Mouse (Mus musculus): ENCODE data around the gene Ank2. TPM values are rescaled to one million over a fixed set of nuclear protein-coding genes. Genes with fewer than 3 reads are reported as not detected.
A peak's percentile ranks its signal among the peaks of the same experiment; 100 is the strongest.

Ank2 gene
- polyA plus RNA-seq, 1 experiment from 2014 or later, result 204 TPM

DNA sequence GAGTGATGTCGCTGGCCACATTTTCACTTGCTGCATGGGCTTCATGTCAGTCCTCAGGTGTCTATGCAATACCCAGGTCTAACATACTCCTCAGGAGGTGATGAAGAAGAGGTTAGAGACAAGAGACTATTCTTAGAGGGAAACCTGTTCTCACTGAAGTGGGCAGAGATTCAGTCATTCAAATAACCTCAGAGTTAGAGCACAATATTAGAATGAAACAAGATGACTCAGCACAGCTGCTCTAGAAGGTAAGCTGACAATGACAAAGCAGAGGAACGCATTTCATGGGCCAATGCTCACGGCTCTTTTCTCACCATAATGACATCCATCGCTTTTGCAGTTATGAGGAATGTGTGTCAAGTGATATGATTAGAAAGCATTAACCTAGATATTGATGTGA is 475.2 kb downstream of the Ank2 start:
- WGBS, result 88% methylated on average over 4 of the region's 4 CpGs

DNA sequence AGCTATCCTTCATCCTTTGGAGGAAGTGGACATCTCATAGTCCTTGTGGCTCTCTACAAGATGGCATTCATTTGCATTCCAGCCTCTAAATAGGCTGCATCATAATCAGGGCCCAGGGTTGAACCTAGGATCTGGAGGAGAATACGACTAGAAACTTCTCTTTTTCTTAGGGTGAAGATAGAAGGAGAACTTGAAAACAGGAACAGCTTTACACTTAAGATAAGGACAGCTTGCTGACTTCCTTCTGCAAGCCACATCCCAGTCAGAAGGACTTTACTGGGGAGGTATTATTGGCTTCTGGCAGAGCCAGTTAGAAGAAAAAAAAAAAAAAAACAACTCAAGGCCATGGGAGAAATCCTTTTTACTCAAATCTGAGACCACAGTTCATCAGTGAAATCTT is 479.0 kb downstream of the Ank2 start:
- no peak overlapping the region for H3K9ac ChIP-seq
- H3K4me2 ChIP-seq (replicated peaks), result no peak overlapping the region
- H3K27ac ChIP-seq, result no peak overlapping the region
- ATAC-seq (ENCODE audit: low FRiP score), result no peak
- H3K9me3 ChIP-seq (ENCODE audit: control insufficient read depth, low read length), result no peaks in the 10 kb centered on the region
- H3K36me3 ChIP-seq (replicated peaks; ENCODE audit: control insufficient read depth, insufficient read depth), result peaks cover 59% of the 10 kb centered on the region
- no peaks in the 10 kb centered on the region for H3K4me1 ChIP-seq (replicated peaks; ENCODE audit: control insufficient read depth, insufficient read depth, low read length)
- DNase-seq (ENCODE audit: low spot score), result no peak
- H3K4me3 ChIP-seq (replicated peaks; ENCODE audit: low read length), result no peak overlapping the region
- WGBS, result 84% methylated on average over 1 of the region's 1 CpGs
- no peaks in the 10 kb centered on the region for H3K27me3 ChIP-seq (ENCODE audit: control insufficient read depth, insufficient read depth, low read length)

More for the DNA sequence above, 475.2 kb downstream of the Ank2 start:
- ATAC-seq (ENCODE audit: low FRiP score), result no peak
- Histone ChIP-seq H3K9me3 (ENCODE audit: control insufficient read depth, low read length) (no peaks in the 10 kb centered on the region), H3K4me2 (replicated peaks) (no peak overlapping the region), H3K27ac (no peak overlapping the region), H3K36me3 (replicated peaks; ENCODE audit: control insufficient read depth, insufficient read depth) (peaks cover 67% of the 10 kb centered on the region), H3K27me3 (ENCODE audit: control insufficient read depth, insufficient read depth, low read length) (no peaks in the 10 kb centered on the region), H3K4me1 (replicated peaks; ENCODE audit: control insufficient read depth, insufficient read depth, low read length) (no peaks in the 10 kb centered on the region), H3K4me3 (replicated peaks; ENCODE audit: low read length) (no peak overlapping the region), H3K9ac (no peak overlapping the region)
- no peak for DNase-seq (ENCODE audit: low spot score)

DNA sequence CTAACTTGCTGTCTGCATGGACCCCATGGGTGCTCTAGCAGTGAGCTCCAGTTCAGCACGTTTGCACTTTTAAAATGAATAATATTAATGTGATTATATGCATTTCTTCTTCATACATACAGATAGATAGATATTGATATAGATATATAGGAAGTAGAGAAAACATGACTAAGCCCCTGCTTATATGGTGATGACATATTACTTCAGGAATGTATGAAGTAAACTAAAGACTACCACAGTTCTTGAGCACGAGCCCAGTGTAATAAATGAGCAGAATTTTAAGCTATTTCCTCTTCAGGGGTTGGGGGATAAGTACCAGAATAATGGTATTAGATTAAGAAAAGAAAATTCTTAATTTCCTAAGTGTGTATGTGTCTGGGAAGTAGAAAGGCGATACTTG is 479.4 kb downstream of the Ank2 start:
- Histone ChIP-seq H3K27ac (no peak overlapping the region), H3K36me3 (replicated peaks; ENCODE audit: control insufficient read depth, insufficient read depth) (peaks cover 60% of the 10 kb centered on the region), H3K4me2 (replicated peaks) (no peak overlapping the region), H3K9ac (no peak overlapping the region), H3K27me3 (ENCODE audit: control insufficient read depth, insufficient read depth, low read length) (no peaks in the 10 kb centered on the region), H3K4me1 (replicated peaks; ENCODE audit: control insufficient read depth, insufficient read depth, low read length) (no peaks in the 10 kb centered on the region), H3K9me3 (ENCODE audit: control insufficient read depth, low read length) (no peaks in the 10 kb centered on the region), H3K4me3 (replicated peaks; ENCODE audit: low read length) (no peak overlapping the region)
- DNase-seq (ENCODE audit: low spot score) (no peak), ATAC-seq (ENCODE audit: low FRiP score) (no peak)
- 86% methylated on average over 3 of the region's 3 CpGs for WGBS

DNA sequence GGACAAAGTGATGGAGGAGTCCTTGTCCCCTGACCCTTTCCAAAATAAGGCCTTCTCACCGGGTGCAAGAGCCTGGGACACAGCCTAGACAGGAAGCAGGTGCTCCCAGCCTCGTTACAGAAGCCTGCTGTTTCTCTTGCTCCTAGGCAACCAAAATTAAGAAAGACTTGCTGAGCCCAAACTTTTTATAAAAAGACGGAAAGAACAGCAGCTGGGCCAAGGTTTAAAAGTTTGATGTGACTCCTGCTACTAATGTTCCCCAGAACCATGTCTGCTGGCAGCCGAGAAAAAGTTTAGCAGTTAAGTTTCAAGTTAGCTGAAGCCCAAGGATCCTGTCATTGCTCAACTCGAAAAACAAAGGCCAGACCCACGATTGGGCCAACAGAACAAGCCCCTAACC is 480.0 kb downstream of the Ank2 start:
- H3K4me2 ChIP-seq (replicated peaks), result no peak overlapping the region
- H3K27me3 ChIP-seq (ENCODE audit: control insufficient read depth, insufficient read depth, low read length), result no peaks in the 10 kb centered on the region
- DNase-seq (ENCODE audit: low spot score) (no peak), ATAC-seq (ENCODE audit: low FRiP score) (no peak)
- WGBS, result 46% methylated on average over 6 of the region's 6 CpGs
- no peak overlapping the region for H3K27ac ChIP-seq
- no peaks in the 10 kb centered on the region for H3K4me1 ChIP-seq (replicated peaks; ENCODE audit: control insufficient read depth, insufficient read depth, low read length)
- no peak overlapping the region for H3K4me3 ChIP-seq (replicated peaks; ENCODE audit: low read length)
- H3K36me3 ChIP-seq (replicated peaks; ENCODE audit: control insufficient read depth, insufficient read depth), result peaks cover 63% of the 10 kb centered on the region
- H3K9me3 ChIP-seq (ENCODE audit: control insufficient read depth, low read length), result no peaks in the 10 kb centered on the region
- no peak overlapping the region for H3K9ac ChIP-seq

DNA sequence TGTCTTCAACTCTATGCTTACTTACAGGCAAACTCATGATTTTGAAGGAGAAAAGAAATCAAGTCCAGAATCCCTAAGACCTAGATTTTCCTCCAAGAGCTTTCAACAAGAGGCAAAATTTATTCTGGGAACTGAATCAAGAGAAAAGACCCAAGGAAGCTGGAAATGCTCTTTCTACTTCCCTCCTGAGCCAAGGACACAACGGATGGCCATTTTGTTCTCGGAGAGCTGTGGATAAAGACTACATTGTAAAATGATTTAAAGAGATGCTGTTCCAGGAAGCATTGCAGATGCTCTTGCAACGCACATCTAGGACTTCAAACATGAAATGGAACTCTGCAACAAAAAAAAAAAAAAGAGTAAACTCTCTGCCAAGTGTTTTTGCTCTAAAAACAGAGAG is 481.6 kb downstream of the Ank2 start:
- H3K27ac ChIP-seq, result no peak overlapping the region
- 88% methylated on average over 3 of the region's 3 CpGs for WGBS
- DNase-seq (ENCODE audit: low spot score), result no peak

DNA sequence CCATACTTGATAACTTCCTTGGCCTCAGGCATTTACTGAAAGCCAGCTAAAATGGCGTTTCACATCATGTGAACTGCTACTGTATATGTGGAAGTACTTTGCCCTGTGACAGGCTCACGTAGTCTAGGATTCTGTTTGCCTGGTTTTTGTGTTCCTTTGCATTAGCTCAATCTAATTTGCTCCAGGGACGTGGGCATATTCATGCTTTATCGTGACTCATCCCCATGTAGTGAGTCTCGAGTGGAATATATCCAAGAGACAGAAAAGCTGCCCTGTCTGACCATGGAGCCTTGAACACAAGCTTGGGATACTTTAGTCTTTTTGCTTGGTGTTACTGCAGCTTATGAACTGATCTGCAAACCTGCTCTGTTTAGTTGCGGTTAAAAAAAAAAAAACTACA is 483.6 kb downstream of the Ank2 start:
- Histone ChIP-seq H3K27ac (no peak overlapping the region), H3K4me3 (replicated peaks; ENCODE audit: low read length) (no peak overlapping the region), H3K9me3 (ENCODE audit: control insufficient read depth, low read length) (no peaks in the 10 kb centered on the region), H3K36me3 (replicated peaks; ENCODE audit: control insufficient read depth, insufficient read depth) (peaks cover 60% of the 10 kb centered on the region), H3K4me1 (replicated peaks; ENCODE audit: control insufficient read depth, insufficient read depth, low read length) (no peaks in the 10 kb centered on the region), H3K9ac (no peak overlapping the region), H3K4me2 (replicated peaks) (no peak overlapping the region), H3K27me3 (ENCODE audit: control insufficient read depth, insufficient read depth, low read length) (no peaks in the 10 kb centered on the region)
- no peak for ATAC-seq (ENCODE audit: low FRiP score)
- DNase-seq (ENCODE audit: low spot score), result no peak
- WGBS, result 92% methylated on average over 6 of the region's 6 CpGs

More for the DNA sequence above, 481.6 kb downstream of the Ank2 start:
- Histone ChIP-seq H3K4me2 (replicated peaks) (no peak overlapping the region), H3K4me1 (replicated peaks; ENCODE audit: control insufficient read depth, insufficient read depth, low read length) (no peaks in the 10 kb centered on the region), H3K9ac (no peak overlapping the region), H3K36me3 (replicated peaks; ENCODE audit: control insufficient read depth, insufficient read depth) (peaks cover 61% of the 10 kb centered on the region), H3K27me3 (ENCODE audit: control insufficient read depth, insufficient read depth, low read length) (no peaks in the 10 kb centered on the region), H3K4me3 (replicated peaks; ENCODE audit: low read length) (no peak overlapping the region), H3K9me3 (ENCODE audit: control insufficient read depth, low read length) (no peaks in the 10 kb centered on the region)
- no peak for ATAC-seq (ENCODE audit: low FRiP score)

DNA sequence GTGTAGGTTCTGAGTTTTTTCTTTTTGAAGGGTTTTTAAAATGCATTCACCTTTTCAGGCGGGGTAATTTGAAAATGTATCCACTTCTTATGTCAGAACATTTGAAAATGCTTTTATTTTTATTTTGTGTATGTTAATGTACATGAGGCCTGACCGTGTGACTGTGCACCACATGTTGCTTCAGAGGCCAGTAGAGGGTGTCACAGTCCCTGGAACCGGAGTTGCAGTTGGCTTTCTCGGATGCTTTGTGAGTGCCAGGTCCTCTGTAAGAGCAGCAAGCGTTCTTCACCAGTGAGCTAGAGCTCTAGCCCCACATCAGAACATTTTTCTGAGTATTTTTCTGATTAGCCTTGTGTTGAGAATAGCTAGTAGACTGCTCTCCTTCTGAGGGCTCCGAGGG is 484.0 kb downstream of the Ank2 start:
- ATAC-seq (ENCODE audit: low FRiP score) (no peak), DNase-seq (ENCODE audit: low spot score) (no peak)
- H3K36me3 ChIP-seq (replicated peaks; ENCODE audit: control insufficient read depth, insufficient read depth), result peaks cover 62% of the 10 kb centered on the region
- no peaks in the 10 kb centered on the region for H3K9me3 ChIP-seq (ENCODE audit: control insufficient read depth, low read length)
- 86% methylated on average over 6 of the region's 6 CpGs for WGBS
- no peak overlapping the region for H3K9ac ChIP-seq
- no peak overlapping the region for H3K4me3 ChIP-seq (replicated peaks; ENCODE audit: low read length)
- H3K4me2 ChIP-seq (replicated peaks), result no peak overlapping the region
- H3K27ac ChIP-seq, result no peak overlapping the region
- H3K27me3 ChIP-seq (ENCODE audit: control insufficient read depth, insufficient read depth, low read length), result no peaks in the 10 kb centered on the region
- no peaks in the 10 kb centered on the region for H3K4me1 ChIP-seq (replicated peaks; ENCODE audit: control insufficient read depth, insufficient read depth, low read length)

DNA sequence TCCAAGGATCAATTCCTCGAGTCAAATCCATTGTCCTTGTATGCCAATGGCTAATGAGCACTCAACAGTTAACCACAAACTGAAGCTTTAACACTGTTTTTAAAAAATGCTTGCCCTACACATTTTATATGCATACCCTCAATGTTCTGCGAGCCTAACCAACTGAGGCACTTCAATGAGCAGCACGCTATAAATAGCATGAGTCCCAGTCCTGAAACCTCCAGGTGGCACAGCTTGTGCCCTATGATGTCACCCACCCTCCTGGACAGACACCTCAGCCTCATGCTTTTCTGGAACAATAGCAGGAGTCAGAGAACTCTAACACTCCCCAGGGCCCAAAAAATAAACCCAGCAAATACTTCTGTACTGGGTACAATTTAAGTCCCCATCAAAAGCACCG is 485.2 kb downstream of the Ank2 start:
- DNase-seq (ENCODE audit: low spot score) (no peak), ATAC-seq (ENCODE audit: low FRiP score) (no peak)
- no peak overlapping the region for H3K9ac ChIP-seq
- no peak overlapping the region for H3K4me2 ChIP-seq (replicated peaks)
- H3K4me3 ChIP-seq (replicated peaks; ENCODE audit: low read length), result no peak overlapping the region
- no peaks in the 10 kb centered on the region for H3K27me3 ChIP-seq (ENCODE audit: control insufficient read depth, insufficient read depth, low read length)
- H3K27ac ChIP-seq, result no peak overlapping the region
- WGBS, result 80% methylated on average over 4 of the region's 4 CpGs
- H3K9me3 ChIP-seq (ENCODE audit: control insufficient read depth, low read length), result no peaks in the 10 kb centered on the region
- peaks cover 74% of the 10 kb centered on the region for H3K36me3 ChIP-seq (replicated peaks; ENCODE audit: control insufficient read depth, insufficient read depth)
- no peaks in the 10 kb centered on the region for H3K4me1 ChIP-seq (replicated peaks; ENCODE audit: control insufficient read depth, insufficient read depth, low read length)

DNA sequence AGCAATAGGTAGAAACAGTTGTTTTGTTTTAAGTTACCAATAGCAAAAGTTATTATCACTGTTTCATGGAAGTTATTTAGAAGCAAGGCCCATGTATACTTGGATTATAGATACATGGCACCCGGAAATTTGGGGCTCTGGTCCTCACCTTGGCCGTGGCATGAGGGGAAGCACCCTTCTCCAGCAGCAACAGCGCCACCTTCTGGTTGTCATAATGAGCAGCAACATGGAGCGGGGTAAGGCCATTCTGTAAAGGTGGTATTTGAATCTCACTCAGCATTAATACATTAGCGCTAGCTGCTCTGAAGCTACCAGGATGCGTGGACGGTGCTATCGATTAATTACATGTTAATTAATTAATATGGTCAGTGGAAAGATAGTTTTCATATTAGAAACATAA is 486.6 kb downstream of the Ank2 start:
- H3K27ac ChIP-seq, result no peak overlapping the region
- ATAC-seq (ENCODE audit: low FRiP score), result no peak; the same call in 1 of the 2 replicates
- no peak for DNase-seq (ENCODE audit: low spot score)
- H3K4me1 ChIP-seq (replicated peaks; ENCODE audit: control insufficient read depth, insufficient read depth, low read length), result no peaks in the 10 kb centered on the region
- no peak overlapping the region for H3K4me2 ChIP-seq (replicated peaks)
- H3K27me3 ChIP-seq (ENCODE audit: control insufficient read depth, insufficient read depth, low read length), result no peaks in the 10 kb centered on the region
- no peak overlapping the region for H3K9ac ChIP-seq
- H3K36me3 ChIP-seq (replicated peaks; ENCODE audit: control insufficient read depth, insufficient read depth), result peaks cover 89% of the 10 kb centered on the region
- WGBS, result 49% methylated on average over 8 of the region's 8 CpGs
- no peak overlapping the region for H3K4me3 ChIP-seq (replicated peaks; ENCODE audit: low read length)
- H3K9me3 ChIP-seq (ENCODE audit: control insufficient read depth, low read length), result no peaks in the 10 kb centered on the region

DNA sequence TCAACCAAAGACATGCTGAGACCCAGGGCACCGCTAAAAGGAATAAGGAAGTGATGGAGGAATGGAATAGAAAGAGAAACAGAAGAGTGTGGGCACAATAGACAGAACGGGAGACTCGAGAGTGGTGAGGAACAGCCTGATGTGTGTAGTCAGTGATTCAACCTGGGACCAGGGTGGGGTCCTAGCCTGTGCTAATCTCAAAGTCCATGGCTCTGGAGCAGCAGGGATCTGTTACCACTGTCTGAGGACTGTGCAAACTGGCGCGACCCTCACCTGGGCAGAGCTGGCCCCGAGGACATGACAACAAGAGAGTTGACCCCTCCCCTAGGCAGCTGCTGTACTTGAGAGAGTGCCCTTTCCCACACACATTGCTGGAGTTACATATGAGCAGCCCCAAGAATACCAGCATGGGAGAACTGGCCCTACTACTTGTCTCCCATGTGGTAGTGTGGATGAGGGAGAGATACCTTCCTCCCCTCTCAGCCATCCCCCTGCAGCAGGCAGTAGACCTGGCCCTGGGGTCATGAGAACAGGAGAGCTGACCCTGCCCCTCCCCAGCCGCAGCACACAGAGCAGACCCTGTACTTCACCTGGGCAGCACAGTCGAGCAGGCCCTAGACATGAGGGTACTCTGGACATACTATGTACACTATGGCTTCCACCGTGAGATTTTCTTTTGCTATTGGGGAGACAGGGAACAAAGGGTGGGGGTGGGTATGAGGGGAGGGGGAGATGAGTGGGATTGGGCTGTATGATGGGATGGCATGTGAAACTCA is 493.1 kb downstream of the Ank2 start:
- Histone ChIP-seq H3K27ac (no peak overlapping the region), H3K4me3 (replicated peaks; ENCODE audit: low read length) (no peak overlapping the region), H3K9me3 (ENCODE audit: control insufficient read depth, low read length) (no peaks in the 10 kb centered on the region), H3K9ac (no peak overlapping the region), H3K4me1 (replicated peaks; ENCODE audit: control insufficient read depth, insufficient read depth, low read length) (no peaks in the 10 kb centered on the region), H3K4me2 (replicated peaks) (no peak overlapping the region), H3K36me3 (replicated peaks; ENCODE audit: control insufficient read depth, insufficient read depth) (peaks cover 87% of the 10 kb centered on the region), H3K27me3 (ENCODE audit: control insufficient read depth, insufficient read depth, low read length) (no peaks in the 10 kb centered on the region)
- DNase-seq (ENCODE audit: low spot score) (no peak), ATAC-seq (ENCODE audit: low FRiP score) (peak; percentile 59; the same call in 1 of the 2 replicates)
- 89% methylated on average over 9 of the region's 9 CpGs for WGBS
